Mouse (Mus musculus) frontal cortex, postnatal 14 days (tissue): Measurements from ENCODE around the gene 1700029F12Rik.

Experiments used
- DNase-seq, 2 experiments: peaks; one replicate each; pipeline ENCODE4 v3.0.0; 2022; ENCODE audit warnings: low spot score in 2 of 2

The 1700029F12Rik gene

DNA sequence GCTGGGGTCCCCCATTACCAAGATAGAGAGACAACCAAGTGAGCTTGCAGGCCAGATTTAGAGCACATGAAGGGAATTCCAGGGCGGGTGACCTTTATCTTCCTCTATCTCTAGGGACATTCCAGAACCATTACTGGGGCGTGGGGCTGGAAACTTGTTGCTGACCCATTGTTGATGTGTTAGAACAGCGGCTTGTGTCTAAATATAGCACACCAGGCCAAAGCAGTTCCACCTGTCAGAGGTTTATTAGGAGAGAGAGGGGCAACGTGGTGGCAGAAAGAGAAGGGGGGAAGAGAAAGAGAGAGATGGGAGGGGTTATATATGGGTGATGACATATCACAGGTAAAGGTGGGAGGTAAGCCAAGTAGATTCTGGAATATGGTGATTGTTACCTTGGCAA lies 12.3 kb downstream of the 1700029F12Rik start:
- no peak for DNase-seq

DNA sequence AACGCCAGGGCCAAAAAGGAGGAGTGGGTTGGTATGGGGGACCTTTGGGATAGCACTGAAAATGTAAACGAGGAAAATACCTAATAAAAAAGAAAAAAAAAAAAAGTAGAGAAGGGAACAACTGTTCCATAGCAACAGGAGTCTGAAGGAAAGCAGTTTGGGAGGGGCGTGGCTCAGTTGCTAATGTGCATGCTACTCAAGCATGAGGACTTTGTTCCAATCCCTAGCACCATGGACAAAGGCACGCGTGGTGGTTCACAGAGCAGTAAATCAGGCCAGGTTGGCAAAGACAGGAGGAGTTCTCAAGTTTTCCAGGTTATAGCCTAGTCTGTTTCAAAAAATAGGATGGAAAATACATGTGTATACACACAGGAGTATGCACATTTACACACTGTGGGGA lies 14.0 kb downstream of the 1700029F12Rik start:
- no peak for DNase-seq

DNA sequence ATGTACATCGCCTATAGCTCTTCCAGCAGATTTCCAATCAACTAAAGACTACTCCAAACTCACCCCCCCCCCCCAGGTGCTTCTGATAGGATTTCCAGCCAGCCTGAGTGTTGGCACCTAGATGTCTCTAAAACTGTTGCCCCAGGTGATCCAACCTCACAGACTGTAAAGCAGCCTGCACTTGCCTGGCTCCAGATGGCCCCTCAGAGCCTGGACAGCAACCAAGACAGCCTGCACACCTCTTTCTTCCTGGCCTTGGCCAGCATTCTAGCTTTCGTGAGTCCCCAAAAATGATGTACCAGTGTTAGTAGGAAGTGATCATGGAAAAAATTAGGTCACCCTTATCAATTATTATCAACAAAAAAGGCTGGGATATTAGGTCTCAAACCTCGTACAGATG lies 16.5 kb downstream of the 1700029F12Rik start:
- DNase-seq, result no peak

DNA sequence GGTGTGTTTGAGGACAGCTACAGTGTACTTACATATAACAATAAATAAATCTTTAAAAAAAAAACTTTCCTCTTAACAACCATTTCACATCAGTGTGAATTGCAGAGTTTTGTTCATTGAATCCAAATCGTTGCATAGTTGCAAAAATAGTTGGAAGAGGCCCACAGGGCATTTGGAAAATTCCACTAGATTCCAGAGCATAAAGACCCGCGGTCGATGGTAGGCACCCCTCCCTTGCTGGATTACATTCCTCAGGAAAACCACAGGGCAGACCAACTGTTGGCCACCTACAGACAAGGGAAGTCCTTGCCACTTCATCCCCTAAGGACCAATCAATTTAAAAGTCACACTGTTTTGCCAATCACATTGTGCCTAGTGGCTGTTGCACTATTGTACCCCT lies 19.8 kb downstream of the 1700029F12Rik start:
- no peak for DNase-seq

DNA sequence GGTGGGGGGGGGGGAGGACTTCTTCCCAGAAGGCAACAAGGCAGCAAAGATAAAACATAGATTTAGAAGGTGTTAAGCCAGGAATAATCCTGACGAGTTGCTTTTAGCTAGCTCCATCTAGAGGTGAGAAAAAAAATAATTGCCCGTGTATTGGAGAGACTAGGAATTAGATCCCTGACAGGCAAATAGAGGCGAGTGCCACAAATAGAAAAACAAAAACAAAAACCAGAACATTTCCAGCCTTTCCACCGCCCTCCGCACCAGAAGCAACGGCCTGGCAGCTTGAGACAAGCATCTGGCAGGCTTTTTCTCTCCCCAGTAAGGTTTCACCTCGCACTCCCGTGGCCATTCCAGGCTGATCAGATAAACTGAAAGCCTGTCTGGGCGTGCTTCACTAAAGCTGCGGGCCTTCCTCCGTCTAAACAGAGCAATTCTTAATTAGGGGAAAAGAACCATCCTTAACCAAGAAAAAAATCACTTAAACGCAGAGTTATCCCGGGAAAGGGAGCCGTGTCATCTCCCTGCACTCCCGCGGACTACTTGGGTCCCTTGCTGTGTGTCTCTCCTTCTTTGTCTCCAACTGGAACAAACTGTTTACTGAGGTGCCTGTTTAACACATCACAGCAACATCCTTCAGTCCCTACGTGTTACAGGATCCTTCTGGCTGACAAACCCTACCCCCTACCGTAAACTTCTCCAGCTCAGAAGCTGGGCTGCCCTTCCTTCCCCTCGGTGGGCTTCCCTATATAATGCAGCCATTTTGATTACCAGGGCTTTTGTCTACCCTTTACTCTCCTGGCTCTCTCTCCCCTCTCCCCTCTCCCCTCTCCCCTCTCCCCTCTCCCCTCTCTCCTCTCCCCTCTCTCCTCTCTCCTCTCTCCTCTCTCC lies 25.7 kb downstream of the 1700029F12Rik start:
- DNase-seq, result peak; percentile 12 to 34

DNA sequence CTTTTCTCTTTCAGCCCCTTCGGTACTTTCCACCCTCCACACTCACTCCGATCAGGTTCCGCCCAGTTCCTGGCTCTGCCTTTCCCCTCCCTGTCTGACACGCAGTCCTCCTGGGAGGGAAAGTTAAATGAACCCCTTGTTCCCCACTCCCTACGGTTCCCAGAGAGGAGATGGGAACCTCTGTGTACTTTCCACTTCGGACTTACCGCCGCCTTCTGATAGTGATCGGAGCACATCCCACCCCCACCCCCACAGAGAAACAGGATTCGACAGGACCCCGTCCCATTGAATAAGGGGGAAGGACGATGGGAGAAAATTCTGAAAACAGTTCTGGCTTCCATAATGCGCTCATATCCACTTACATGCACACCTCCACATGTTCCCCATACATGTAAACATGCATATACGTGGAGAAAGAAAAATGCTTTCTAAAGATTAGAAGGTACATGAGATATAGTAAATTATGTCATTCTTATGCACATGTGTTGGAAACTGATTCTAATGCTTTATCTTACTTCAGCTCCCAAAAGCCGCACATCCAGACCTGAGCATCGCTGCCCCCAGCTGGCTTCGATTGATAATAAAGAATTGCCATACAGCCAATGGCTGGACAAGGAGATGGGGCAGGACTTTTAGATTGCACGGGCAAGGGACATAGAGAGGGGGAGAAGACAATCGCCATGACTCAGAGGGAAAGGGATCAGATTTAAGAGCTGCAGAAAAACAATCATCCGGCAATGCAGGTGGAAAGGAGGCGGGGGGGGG lies 26.5 kb downstream of the 1700029F12Rik start:
- DNase-seq, result no peak

GRCm38 (mm10) chr13:97006784-97007183 lies 27.4 kb downstream of the 1700029F12Rik start:
- DNase-seq, result no peak

DNA sequence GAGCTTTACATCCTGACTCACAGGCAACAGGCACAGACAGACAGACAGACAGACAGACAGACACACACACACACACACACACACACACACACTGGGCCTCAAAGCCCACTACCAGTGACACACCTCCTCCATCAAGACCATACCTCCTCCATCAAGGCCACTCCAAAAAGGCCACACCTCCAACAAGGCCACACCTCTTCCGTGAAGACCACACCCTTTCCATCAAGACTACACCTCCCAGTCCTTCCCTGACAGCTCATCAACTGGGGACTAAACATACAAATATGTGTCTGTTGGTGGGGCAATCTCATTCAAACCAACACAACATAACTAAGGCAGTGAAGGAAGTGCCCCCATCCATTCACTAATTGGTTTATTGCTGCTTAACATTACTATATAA lies 37.1 kb downstream of the 1700029F12Rik start:
- no peak for DNase-seq

- DNase-seq, result no peak
Measured at GRCm38 (mm10) chr13:96995243-96995642, 38.9 kb downstream of the 1700029F12Rik start.

- DNase-seq, result no peak
Measured at GRCm38 (mm10) chr13:96993291-96993989, 40.7 kb downstream of the 1700029F12Rik start.

DNA sequence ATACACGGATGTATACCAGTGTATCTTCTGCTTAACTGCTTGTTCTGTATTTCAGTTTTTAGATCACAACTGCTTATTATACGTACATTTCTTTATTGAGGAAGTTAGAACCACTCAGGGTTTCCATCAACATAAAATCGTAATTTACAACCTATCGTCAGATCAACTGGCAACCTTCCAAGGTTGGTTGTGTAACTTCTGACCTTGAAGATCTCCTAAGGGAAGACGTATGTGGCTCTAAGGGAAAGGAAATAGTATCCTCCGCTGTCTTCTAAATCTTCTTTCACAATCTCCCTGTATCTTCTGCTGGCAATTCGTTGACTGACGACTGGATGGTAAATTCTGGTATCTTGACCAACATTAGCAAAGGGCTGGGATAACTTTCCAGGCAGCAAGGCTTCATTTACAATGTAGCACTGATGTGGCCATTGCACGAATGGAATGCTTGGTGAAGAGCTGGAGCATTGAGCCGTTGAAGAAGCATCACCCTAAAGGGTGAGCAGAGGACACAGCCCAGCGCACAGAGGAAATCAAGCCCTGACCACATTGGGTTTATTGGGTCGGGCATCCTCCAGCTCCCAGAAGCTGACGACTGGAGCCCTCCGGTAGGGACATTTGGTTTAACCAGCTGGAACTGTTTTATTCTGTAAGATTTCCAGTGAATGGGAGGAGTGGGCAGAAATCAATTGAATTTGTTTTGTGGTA lies 43.4 kb downstream of the 1700029F12Rik start:
- no peak for DNase-seq

GRCm38 (mm10) chr13:96990045-96990444 lies 44.1 kb downstream of the 1700029F12Rik start:
- no peak for DNase-seq

- no peak for DNase-seq
Measured at GRCm38 (mm10) chr13:96989129-96989528, 45.0 kb downstream of the 1700029F12Rik start.

DNA sequence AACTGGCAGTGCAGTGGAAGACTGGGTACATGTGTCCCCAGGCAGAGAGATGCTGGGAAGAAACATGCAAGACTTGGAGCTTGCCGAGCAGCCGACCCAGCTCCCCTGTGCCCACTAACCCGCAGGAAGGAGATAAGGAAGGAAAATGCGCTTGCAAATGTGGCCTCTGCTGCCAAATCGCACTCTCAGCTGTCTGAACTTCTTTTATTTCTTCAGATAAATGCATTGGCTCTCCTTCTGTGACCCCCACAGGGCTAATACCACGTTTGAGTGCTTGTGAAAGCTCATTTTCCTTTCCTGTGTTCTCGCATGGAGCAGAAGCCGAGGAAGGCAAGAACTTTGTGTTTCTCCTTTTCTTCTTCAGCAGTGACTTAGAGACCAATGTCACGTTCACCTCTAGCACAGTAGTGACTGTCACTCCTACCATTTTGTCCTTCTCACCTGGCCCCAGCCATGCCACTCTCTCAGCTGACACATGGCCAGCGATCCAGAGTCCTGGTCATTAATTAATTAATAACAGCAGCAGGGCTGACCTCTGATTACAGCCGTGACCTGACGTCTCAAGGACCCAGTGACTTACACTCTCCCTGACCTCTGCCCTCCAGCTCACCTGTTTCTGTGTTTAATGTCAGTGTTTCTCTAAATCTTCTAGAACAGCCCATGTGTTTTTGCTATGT lies 48.4 kb downstream of the 1700029F12Rik start:
- DNase-seq, result no peak

DNA sequence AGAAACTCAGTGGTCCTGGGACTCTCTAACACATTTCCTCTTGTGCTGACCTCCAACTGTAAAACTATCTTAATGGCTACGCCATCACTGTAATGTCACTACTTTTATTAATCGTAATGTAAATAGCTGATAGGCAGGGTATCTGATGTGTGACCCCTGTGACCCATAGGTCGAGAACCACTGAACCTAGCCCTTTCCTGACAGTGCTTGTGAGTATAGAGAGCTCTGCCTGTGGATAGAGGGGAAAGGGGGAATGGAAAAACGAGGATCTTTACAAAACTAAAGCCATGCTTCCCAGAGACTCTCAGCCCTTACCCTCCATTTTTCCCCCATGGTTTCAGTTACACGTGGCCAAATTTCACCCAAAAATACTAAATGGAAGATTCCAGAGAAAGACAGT lies 49.5 kb downstream of the 1700029F12Rik start:
- no peak for DNase-seq

- DNase-seq, result no peak
Measured at GRCm38 (mm10) chr13:96983251-96984126, 50.7 kb downstream of the 1700029F12Rik start.

DNA sequence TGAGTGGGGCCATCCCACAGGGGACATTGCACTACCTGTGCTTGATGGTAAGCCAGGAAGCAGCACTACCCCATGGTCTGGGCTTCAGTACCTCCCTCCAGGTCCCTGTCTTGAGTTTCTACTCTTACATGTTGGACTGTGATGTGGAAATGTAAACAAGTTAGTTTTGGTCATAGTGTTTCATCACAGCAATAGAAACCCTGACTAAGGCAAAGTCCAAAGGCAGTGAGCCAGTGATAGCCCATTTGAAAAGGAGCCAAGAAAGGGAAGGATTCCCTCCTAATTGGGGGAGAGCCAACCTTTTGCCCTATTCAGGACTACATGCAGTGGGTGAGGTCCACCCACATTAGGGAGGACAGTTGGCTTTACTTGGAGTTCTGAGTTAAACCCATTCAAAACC lies 53.6 kb downstream of the 1700029F12Rik start:
- DNase-seq, result no peak

GRCm38 (mm10) chr13:96976986-96977595 lies 57.1 kb downstream of the 1700029F12Rik start:
- DNase-seq, result no peak

GRCm38 (mm10) chr13:96973318-96973717 lies 60.8 kb downstream of the 1700029F12Rik start:
- DNase-seq, result no peak
